Mouse (Mus musculus): ENCODE data around the gene E130309D02Rik. TPM values are rescaled to one million over a fixed set of nuclear protein-coding genes. Genes with fewer than 3 reads are reported as not detected.

E130309D02Rik gene
- polyA plus RNA-seq, 1 experiment: 17.0 TPM

GRCm38 (mm10) chr5:143317288-143317610, 2.1 kb upstream of the E130309D02Rik start:
- DNase-seq: no peak
- Histone ChIP-seq H3K27me3 (ENCODE audit: control insufficient read depth, insufficient read depth, low read length) (no peaks in the 10 kb centered on the region), H3K4me3 (replicated peaks; ENCODE audit: insufficient read depth, low read depth, low read length) (no peak overlapping the region), H3K27ac (ENCODE audit: insufficient read depth, low read length) (no peak overlapping the region), H3K4me1 (ENCODE audit: control insufficient read depth, insufficient read depth, low read length) (peaks cover 8% of the 10 kb centered on the region)
- TF ChIP-seq CTCF (IDR thresholded peaks at IDR 0.05; ENCODE audit: borderline replicate concordance, insufficient read depth, low read depth, low read length) (no peak), POLR2A (IDR thresholded peaks at IDR 0.05; ENCODE audit: borderline replicate concordance, insufficient read depth, low read length) (no peak)
- 69% methylated on average over 8 of the region's 8 CpGs for WGBS

- H3K4me1 ChIP-seq (ENCODE audit: control insufficient read depth, insufficient read depth, low read length): peaks cover 9% of the 10 kb centered on the region
- H3K4me3 ChIP-seq (replicated peaks; ENCODE audit: insufficient read depth, low read depth, low read length): no peak overlapping the region
- H3K27me3 ChIP-seq (ENCODE audit: control insufficient read depth, insufficient read depth, low read length): no peaks in the 10 kb centered on the region
- no peak overlapping the region for H3K27ac ChIP-seq (ENCODE audit: insufficient read depth, low read length)
- TF ChIP-seq CTCF (IDR thresholded peaks at IDR 0.05; ENCODE audit: borderline replicate concordance, insufficient read depth, low read depth, low read length): no peak
- no peak for TF ChIP-seq POLR2A (IDR thresholded peaks at IDR 0.05; ENCODE audit: borderline replicate concordance, insufficient read depth, low read length)
- DNase-seq: peak in 1 of 2 experiments; percentile 59
- 55% methylated on average over 5 of the region's 5 CpGs for WGBS
Measured at GRCm38 (mm10) chr5:143316605-143317287, 1.6 kb upstream of the E130309D02Rik start.

GRCm38 (mm10) chr5:143315514-143315888, 341 bp upstream of the E130309D02Rik start:
- Histone ChIP-seq H3K4me1 (ENCODE audit: control insufficient read depth, insufficient read depth, low read length) (peaks cover 9% of the 10 kb centered on the region; the same call in 1 of the 2 replicates), H3K27me3 (ENCODE audit: control insufficient read depth, insufficient read depth, low read length) (no peaks in the 10 kb centered on the region), H3K27ac (ENCODE audit: insufficient read depth, low read length) (no peak overlapping the region), H3K4me3 (replicated peaks; ENCODE audit: insufficient read depth, low read depth, low read length) (no peak overlapping the region)
- TF ChIP-seq POLR2A (IDR thresholded peaks at IDR 0.05; ENCODE audit: borderline replicate concordance, insufficient read depth, low read length) (no peak), CTCF (IDR thresholded peaks at IDR 0.05; ENCODE audit: borderline replicate concordance, insufficient read depth, low read depth, low read length) (no peak)
- WGBS: 17% methylated on average over 8 of the region's 8 CpGs
- no peak for DNase-seq

GRCm38 (mm10) chr5:143314183-143314729, 904 bp downstream of the E130309D02Rik start:
- Histone ChIP-seq H3K4me1 (ENCODE audit: control insufficient read depth, insufficient read depth, low read length) (peaks cover 9% of the 10 kb centered on the region; the same call in 1 of the 2 replicates), H3K27me3 (ENCODE audit: control insufficient read depth, insufficient read depth, low read length) (no peaks in the 10 kb centered on the region), H3K27ac (ENCODE audit: insufficient read depth, low read length) (peak overlapping the region; percentile 31), H3K4me3 (replicated peaks; ENCODE audit: insufficient read depth, low read depth, low read length) (peak overlapping the region; percentile 72)
- no peak for DNase-seq
- WGBS: 2% methylated on average over 16 of the region's 16 CpGs
- TF ChIP-seq CTCF (IDR thresholded peaks at IDR 0.05; ENCODE audit: borderline replicate concordance, insufficient read depth, low read depth, low read length): no peak
- TF ChIP-seq POLR2A (IDR thresholded peaks at IDR 0.05; ENCODE audit: borderline replicate concordance, insufficient read depth, low read length): no peak

GRCm38 (mm10) chr5:143311886-143312285, 3.3 kb downstream of the E130309D02Rik start:
- peak; percentile 74 to 84 for DNase-seq
- no peak overlapping the region for H3K27ac ChIP-seq (ENCODE audit: insufficient read depth, low read length)
- no peak overlapping the region for H3K4me3 ChIP-seq (replicated peaks; ENCODE audit: insufficient read depth, low read depth, low read length)
- WGBS: 34% methylated on average over 8 of the region's 8 CpGs
- no peaks in the 10 kb centered on the region for H3K27me3 ChIP-seq (ENCODE audit: control insufficient read depth, insufficient read depth, low read length)
- peaks cover 17% of the 10 kb centered on the region for H3K4me1 ChIP-seq (ENCODE audit: control insufficient read depth, insufficient read depth, low read length)
- no peak for TF ChIP-seq POLR2A (IDR thresholded peaks at IDR 0.05; ENCODE audit: borderline replicate concordance, insufficient read depth, low read length)
- TF ChIP-seq CTCF (IDR thresholded peaks at IDR 0.05; ENCODE audit: borderline replicate concordance, insufficient read depth, low read depth, low read length): peak; percentile 92

- WGBS: 98% methylated on average over 7 of the region's 7 CpGs
- Histone ChIP-seq H3K4me3 (replicated peaks; ENCODE audit: insufficient read depth, low read depth, low read length) (no peak overlapping the region), H3K4me1 (ENCODE audit: control insufficient read depth, insufficient read depth, low read length) (peaks cover 17% of the 10 kb centered on the region), H3K27me3 (ENCODE audit: control insufficient read depth, insufficient read depth, low read length) (no peaks in the 10 kb centered on the region), H3K27ac (ENCODE audit: insufficient read depth, low read length) (no peak overlapping the region)
- no peak for TF ChIP-seq POLR2A (IDR thresholded peaks at IDR 0.05; ENCODE audit: borderline replicate concordance, insufficient read depth, low read length)
- TF ChIP-seq CTCF (IDR thresholded peaks at IDR 0.05; ENCODE audit: borderline replicate concordance, insufficient read depth, low read depth, low read length): no peak
- no peak for DNase-seq
Measured at GRCm38 (mm10) chr5:143309916-143310315, 5.2 kb downstream of the E130309D02Rik start.

- 88% methylated on average over 5 of the region's 5 CpGs for WGBS
Measured at GRCm38 (mm10) chr5:143308825-143309224, 6.3 kb downstream of the E130309D02Rik start.

GRCm38 (mm10) chr5:143304251-143304650, 10.9 kb downstream of the E130309D02Rik start:
- 79% methylated on average over 7 of the region's 7 CpGs for WGBS
- H3K27ac ChIP-seq (ENCODE audit: insufficient read depth, low read length): no peak overlapping the region
- H3K27me3 ChIP-seq (ENCODE audit: control insufficient read depth, insufficient read depth, low read length): no peaks in the 10 kb centered on the region
- H3K4me1 ChIP-seq (ENCODE audit: control insufficient read depth, insufficient read depth, low read length): peaks cover 12% of the 10 kb centered on the region
- DNase-seq: no peak
- H3K4me3 ChIP-seq (replicated peaks; ENCODE audit: insufficient read depth, low read depth, low read length): no peak overlapping the region
- no peak for TF ChIP-seq POLR2A (IDR thresholded peaks at IDR 0.05; ENCODE audit: borderline replicate concordance, insufficient read depth, low read length)
- no peak for TF ChIP-seq CTCF (IDR thresholded peaks at IDR 0.05; ENCODE audit: borderline replicate concordance, insufficient read depth, low read depth, low read length)

More at GRCm38 (mm10) chr5:143308825-143309224, 6.3 kb downstream of the E130309D02Rik start:
- H3K4me3 ChIP-seq (replicated peaks; ENCODE audit: insufficient read depth, low read depth, low read length): no peak overlapping the region
- no peak overlapping the region for H3K27ac ChIP-seq (ENCODE audit: insufficient read depth, low read length)
- no peak for DNase-seq
- TF ChIP-seq CTCF (IDR thresholded peaks at IDR 0.05; ENCODE audit: borderline replicate concordance, insufficient read depth, low read depth, low read length) (no peak), POLR2A (IDR thresholded peaks at IDR 0.05; ENCODE audit: borderline replicate concordance, insufficient read depth, low read length) (no peak)
- H3K27me3 ChIP-seq (ENCODE audit: control insufficient read depth, insufficient read depth, low read length): no peaks in the 10 kb centered on the region
- peaks cover 17% of the 10 kb centered on the region for H3K4me1 ChIP-seq (ENCODE audit: control insufficient read depth, insufficient read depth, low read length)

Measured in cerebellum, adult 2 months (tissue).